Mouse (Mus musculus) forebrain, embryonic 10.5 days (tissue): Measurements from ENCODE around the gene Tnfsfm13. TPM values are rescaled to one million over a fixed set of nuclear protein-coding genes. Genes with fewer than 3 reads are reported as not detected.

ENCODE experiments used
- DNase-seq: peaks from one replicate; pipeline ENCODE4 v3.0.0-alpha.2; 2017; ENCODE audit warnings: low spot score; ENCODE audit errors: extremely low spot score
- H3K27ac ChIP-seq: fragments of 300-500 bp; sonication (generic); 2 replicates; pipeline ENCODE4 v1.5.1; 2016; ENCODE audit warnings: mild to moderate bottlenecking
- H3K27me3 ChIP-seq: fragments of 300-500 bp; sonication (generic); 2 replicates; pipeline ENCODE4 v1.6.1; 2016; ENCODE audit warnings: mild to moderate bottlenecking; ENCODE audit not compliant: poor library complexity, severe bottlenecking
- H3K36me3 ChIP-seq: fragments of 300-500 bp; sonication (generic); replicated peaks from 2 replicates; pipeline ENCODE4 v1.6.1; 2016; ENCODE audit warnings: mild to moderate bottlenecking, moderate library complexity
- H3K4me1 ChIP-seq: fragments of 300-500 bp; sonication (generic); 2 replicates; pipeline ENCODE4 v1.6.1; 2016
- H3K4me3 ChIP-seq: fragments of 300-500 bp; sonication (generic); 2 replicates; pipeline ENCODE4 v1.5.1; 2016; ENCODE audit warnings: mild to moderate bottlenecking, moderate library complexity
- H3K9me3 ChIP-seq: fragments of 300-500 bp; sonication (generic); 2 replicates; pipeline ENCODE4 v1.6.1; 2016; ENCODE audit warnings: mild to moderate bottlenecking, moderate library complexity
- WGBS: fragments of 180-500 bp; shearing (Covaris S2); methylation state at CpG from one replicate; pipeline ENCODE4 v1.1.7; 2016; 5-methylcytosine and 5-hydroxymethylcytosine counted together
- polyA plus RNA-seq: library from polyadenylated mRNA; unstranded; fragments of >200 nt; fragmentation: Nextera tagmentation; extraction: Ambion mirVana; gene quantifications from 2 replicates; pipeline ENCODE4 v1.2.1, GENCODE M21; 2016

Gene Tnfsfm13
- polyA plus RNA-seq, 1 experiment from 2014 or later: 0.55 TPM

DNA sequence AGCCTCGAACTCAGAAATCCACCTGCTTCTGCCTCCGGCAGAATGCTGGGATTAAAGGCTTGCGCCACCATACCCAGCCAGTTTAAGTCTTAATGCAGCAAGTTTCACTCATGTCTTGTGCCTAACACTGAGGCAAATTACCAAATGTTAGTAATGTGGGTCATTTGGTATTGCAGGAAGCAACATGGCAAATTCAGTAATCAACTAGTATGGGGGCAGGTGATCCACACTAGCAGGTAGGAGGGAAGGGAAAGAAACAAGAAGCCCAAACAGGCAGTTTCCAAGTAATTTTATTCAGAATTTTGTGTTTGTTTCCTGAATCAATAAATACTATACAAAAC, 29.3 kb downstream of the Tnfsfm13 start:
- H3K9me3 ChIP-seq: no peaks in the 10 kb centered on the region
- DNase-seq: no peak
- no peak overlapping the region for H3K27ac ChIP-seq
- peaks cover 86% of the 10 kb centered on the region for H3K36me3 ChIP-seq
- peak overlapping the region; percentile 20; the same call in 1 of the 2 replicates for H3K4me3 ChIP-seq
- WGBS: 83% methylated on average over 3 of the region's 3 CpGs
- H3K27me3 ChIP-seq: no peaks in the 10 kb centered on the region
- H3K4me1 ChIP-seq: peaks cover 46% of the 10 kb centered on the region

GRCm38 (mm10) chr11:69665961-69666664, 29.8 kb downstream of the Tnfsfm13 start, which contains the start of gene Cd68:
Gene Cd68, minus strand, starts transcription at chr11:69666153.
- no peak within 1 kb of the TSS for H3K27ac ChIP-seq
- H3K4me3 ChIP-seq: peak within 1 kb of the TSS; percentile 20; the same call in 1 of the 2 replicates
- H3K4me1 ChIP-seq: peaks cover 51% of the 10 kb centered on the region
- 34% methylated on average over 7 of the region's 7 CpGs for WGBS
- no peak for DNase-seq
- no peaks in the 10 kb centered on the region for H3K9me3 ChIP-seq
- H3K27me3 ChIP-seq: no peaks in the 10 kb centered on the region
- H3K36me3 ChIP-seq: peaks cover 80% of the 10 kb centered on the region

DNA sequence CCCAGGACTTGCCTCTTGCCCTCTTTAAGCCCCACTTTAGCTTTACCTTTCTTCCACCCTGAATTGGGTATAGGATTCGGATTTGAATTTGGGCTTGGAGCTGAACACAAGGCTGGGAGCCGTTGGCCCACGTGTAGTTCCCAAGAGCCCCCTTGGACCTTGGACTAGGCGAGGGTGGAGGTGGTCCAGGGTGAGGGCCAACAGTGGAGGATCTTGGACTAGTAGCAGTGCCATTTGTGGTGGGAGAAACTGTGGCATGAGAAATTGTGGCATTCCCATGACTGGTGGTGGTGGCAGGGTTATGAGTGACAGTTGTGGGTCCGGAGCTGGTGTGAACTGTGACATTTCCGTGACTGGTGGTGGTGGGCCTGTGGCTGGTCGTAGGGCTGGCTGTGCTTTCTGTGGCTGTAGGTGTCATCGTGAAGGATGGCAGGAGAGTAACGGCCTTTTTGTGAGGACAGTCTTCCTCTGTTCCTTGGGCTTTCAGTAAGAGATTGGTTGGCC, 30.4 kb downstream of the Tnfsfm13 start:
- DNase-seq: no peak
- H3K4me3 ChIP-seq: peak overlapping the region; percentile 20; the same call in 1 of the 2 replicates

GRCm38 (mm10) chr11:69664841-69665240, 31.1 kb downstream of the Tnfsfm13 start:
- Histone ChIP-seq H3K27ac (no peak overlapping the region), H3K9me3 (no peaks in the 10 kb centered on the region), H3K36me3 (peaks cover 74% of the 10 kb centered on the region), H3K4me3 (peak overlapping the region; percentile 5; the same call in 1 of the 2 replicates), H3K4me1 (peaks cover 44% of the 10 kb centered on the region), H3K27me3 (no peaks in the 10 kb centered on the region)
- WGBS: 95% methylated on average over 7 of the region's 7 CpGs
- no peak for DNase-seq

More for the DNA sequence above, 30.4 kb downstream of the Tnfsfm13 start:
- Histone ChIP-seq H3K4me1 (peaks cover 51% of the 10 kb centered on the region), H3K27ac (no peak overlapping the region), H3K9me3 (no peaks in the 10 kb centered on the region), H3K36me3 (peaks cover 74% of the 10 kb centered on the region), H3K27me3 (no peaks in the 10 kb centered on the region)
- WGBS: 86% methylated on average over 9 of the region's 9 CpGs

DNA sequence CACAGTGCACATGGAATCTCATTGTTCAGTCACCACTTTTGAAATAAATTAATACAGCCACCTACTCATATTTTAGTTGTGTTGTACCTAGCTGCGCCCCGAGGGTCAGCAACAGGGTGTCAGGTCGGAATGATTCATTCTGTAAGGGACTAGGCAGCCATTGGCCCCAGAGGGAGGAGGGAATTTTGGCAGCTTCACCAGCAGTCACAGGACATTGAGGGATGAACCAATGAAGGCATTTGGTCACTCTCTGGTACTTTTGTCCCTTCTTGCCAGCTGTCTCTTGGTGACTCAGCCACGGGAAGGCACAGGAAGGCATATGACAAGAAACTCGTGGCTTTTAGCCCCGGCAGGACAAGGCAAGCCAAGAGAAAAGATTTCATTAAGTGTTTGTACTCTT, 32.1 kb downstream of the Tnfsfm13 start:
- Histone ChIP-seq H3K27ac (0 out of 2 replicates have a peak overlapping the region, but pooled peaks have one; percentile 96), H3K4me1 (peaks cover 35% of the 10 kb centered on the region), H3K4me3 (no peak overlapping the region), H3K9me3 (no peaks in the 10 kb centered on the region), H3K27me3 (no peaks in the 10 kb centered on the region), H3K36me3 (peaks cover 74% of the 10 kb centered on the region)
- WGBS: 94% methylated on average over 6 of the region's 6 CpGs
- DNase-seq: no peak

DNA sequence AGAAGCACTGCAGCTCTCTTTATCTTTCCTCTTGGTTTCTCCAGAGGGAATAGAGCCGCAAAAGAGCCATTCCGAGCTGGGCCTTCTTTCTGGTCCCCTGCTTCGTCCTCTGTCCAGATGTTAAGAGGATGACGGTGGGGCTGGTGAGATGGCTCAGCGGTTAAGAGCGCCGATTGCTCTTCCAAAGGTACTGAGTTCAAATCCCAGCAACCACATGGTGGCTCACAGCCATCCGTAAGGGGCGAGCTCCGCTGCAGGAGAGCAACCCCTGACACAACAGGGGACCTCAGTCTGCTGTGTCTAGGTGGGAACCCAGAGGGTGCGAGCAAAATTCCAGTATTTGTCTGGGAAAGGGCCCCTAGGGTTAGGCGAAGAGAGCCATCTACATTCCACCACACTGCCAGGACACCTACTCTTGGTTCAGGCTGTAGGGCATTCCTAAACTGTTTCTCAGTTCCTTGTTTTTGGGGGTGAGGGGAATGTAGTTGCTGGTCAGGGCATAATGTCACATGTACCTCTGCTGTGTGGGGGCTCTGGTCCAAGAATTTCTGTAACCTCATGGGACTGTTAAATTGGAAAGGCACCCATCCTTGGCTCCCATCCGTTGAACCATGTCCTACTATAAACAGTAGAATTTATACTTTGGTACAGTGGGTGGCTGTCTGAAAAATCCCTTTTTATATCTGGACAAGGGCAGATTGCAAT, 32.8 kb downstream of the Tnfsfm13 start:
- no peak for DNase-seq
- Histone ChIP-seq H3K4me3 (peak overlapping the region; percentile 66), H3K27ac (peak overlapping the region; percentile 96), H3K4me1 (peaks cover 34% of the 10 kb centered on the region), H3K27me3 (no peaks in the 10 kb centered on the region), H3K9me3 (no peaks in the 10 kb centered on the region), H3K36me3 (peaks cover 74% of the 10 kb centered on the region)
- 70% methylated on average over 13 of the region's 13 CpGs for WGBS

DNA sequence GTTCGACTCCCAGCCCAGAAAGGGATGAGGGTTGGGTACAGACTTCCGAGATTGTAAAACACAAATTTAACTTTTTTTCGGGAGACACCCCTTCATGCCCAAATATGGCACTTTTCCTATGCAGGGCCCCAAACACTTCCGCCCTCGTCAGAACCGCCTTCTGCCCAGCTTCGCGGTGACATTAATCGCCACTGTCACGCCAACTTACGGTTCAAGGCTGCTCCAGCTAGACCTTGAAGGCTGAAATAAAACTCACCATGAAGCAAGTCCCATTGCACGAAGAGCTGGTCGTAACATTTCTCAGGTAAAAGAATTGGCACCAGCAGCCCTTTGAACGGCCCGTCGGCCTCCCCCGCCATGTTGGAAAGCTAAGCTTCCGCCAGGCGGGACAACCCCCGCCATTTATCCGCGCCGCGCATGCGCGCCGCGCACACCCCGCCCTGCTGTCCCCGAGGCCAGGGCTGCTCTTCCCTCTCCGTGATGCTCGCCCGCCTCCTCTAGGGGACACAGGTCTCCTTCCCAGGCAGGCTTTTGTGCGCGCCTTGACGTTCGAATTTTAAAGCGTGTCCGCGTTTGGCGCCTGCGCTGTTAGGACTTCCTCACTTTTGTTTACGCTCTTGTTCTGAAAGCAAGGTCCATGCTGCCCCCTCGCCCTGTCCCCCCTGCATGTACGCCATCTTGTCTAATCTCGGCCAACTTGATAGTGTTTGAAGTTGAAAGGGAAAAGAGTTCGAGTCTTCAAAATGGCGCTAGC, 33.5 kb downstream of the Tnfsfm13 start, which contains the start of gene Mpdu1:
Mpdu1 (minus strand) TSS at position 430 of the 754 bp plus-strand sequence.
- H3K9me3 ChIP-seq: no peaks in the 10 kb centered on the region
- H3K27me3 ChIP-seq: no peaks in the 10 kb centered on the region
- peak within 1 kb of the TSS; percentile 96 for H3K27ac ChIP-seq
- DNase-seq: peak; percentile 96
- WGBS: under 1% methylated on average over 48 of the region's 48 CpGs
- H3K4me1 ChIP-seq: peaks cover 31% of the 10 kb centered on the region
- H3K4me3 ChIP-seq: peak within 1 kb of the TSS; percentile 66
- peaks cover 74% of the 10 kb centered on the region for H3K36me3 ChIP-seq

DNA sequence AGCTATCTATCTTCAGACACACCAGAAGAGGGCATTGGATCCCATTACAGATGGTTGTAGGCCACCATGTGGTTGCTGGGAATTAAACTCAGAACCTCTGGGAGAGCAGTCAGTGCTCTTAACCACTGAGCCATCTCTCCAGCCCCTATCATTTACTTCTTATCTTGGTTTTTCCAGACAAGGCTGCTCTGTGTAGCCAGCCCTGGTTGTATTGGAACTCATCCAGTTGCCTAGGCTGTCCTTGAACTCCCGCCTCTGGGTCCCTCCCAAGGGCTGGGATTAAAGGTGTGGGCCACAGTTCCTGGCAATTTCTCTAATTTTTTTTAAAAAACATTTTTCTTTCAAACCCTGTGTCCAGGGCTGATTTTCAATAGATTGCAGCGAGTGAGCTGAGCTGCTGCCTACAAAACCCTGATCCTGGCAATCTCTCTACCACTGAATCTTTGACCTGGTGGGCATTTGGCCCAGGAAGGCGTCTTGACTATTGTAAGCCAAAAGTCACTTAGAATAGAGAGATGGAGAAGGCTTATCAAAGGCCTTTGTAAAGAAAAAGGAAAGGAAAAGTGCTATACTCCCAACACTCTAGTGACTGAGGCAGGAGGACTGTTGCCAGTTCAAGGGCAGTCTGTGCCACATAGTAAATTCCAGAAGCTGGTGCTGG, 34.5 kb downstream of the Tnfsfm13 start:
- no peak for DNase-seq
- Histone ChIP-seq H3K9me3 (no peaks in the 10 kb centered on the region), H3K4me1 (peaks cover 41% of the 10 kb centered on the region), H3K27ac (peak overlapping the region; percentile 96), H3K27me3 (no peaks in the 10 kb centered on the region), H3K36me3 (peaks cover 75% of the 10 kb centered on the region), H3K4me3 (peak overlapping the region; percentile 66)
- 86% methylated on average over 3 of the region's 3 CpGs for WGBS

- H3K27ac ChIP-seq: no peak overlapping the region
- H3K4me3 ChIP-seq: peak overlapping the region; percentile 3; the same call in 1 of the 2 replicates
- H3K9me3 ChIP-seq: no peaks in the 10 kb centered on the region
- H3K4me1 ChIP-seq: peaks cover 55% of the 10 kb centered on the region
- H3K27me3 ChIP-seq: no peaks in the 10 kb centered on the region
- peaks cover 77% of the 10 kb centered on the region for H3K36me3 ChIP-seq
- DNase-seq: no peak
- 87% methylated on average over 15 of the region's 15 CpGs for WGBS
Observed at GRCm38 (mm10) chr11:69657462-69657881, 38.4 kb downstream of the Tnfsfm13 start.

DNA sequence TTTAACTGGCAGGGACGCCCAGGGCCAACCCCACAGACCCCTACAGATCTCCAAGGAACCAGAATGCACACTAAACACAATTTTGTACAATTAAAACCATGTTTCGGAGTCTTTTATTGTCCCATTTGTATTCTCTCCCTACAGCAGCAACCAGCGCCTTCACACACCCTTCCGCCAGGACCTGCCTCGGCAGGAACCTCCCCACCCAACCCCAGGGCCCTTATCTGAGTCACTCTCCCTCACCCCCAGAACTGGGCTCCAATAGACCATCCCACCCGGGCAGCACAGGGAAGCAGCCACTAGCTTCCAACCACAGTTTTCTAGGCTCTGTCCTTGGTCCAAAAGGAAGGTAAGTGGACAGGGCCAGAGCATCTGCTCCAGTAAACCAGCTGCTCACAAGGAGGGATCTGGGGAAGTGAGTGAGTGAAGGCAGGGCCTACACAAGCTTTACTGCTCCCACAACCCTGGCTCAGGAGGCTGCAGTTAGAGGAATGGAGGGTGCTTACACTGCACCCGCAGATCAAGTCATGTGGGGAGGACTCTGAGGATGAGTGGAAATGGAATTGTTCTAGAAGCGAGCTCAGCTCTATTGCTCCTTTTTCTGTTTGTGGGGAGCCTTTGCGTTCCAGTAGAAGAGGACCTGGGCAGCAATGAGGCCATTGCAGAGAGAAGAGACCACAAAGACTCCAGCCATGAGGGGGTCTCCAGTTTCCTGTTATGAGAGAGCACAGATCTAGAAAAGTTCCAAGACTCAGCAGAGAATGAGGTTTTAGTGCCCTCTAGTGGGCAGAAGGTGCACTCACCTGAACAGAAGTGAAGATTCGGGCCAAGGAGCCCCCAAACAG, 39.1 kb downstream of the Tnfsfm13 start:
- H3K27ac ChIP-seq: peak overlapping the region; percentile 15; the same call in 1 of the 2 replicates
- H3K9me3 ChIP-seq: no peaks in the 10 kb centered on the region
- 85% methylated on average over 10 of the region's 10 CpGs for WGBS
- peaks cover 53% of the 10 kb centered on the region for H3K4me1 ChIP-seq
- peaks cover 84% of the 10 kb centered on the region for H3K36me3 ChIP-seq
- H3K27me3 ChIP-seq: no peaks in the 10 kb centered on the region
- 0 out of 2 replicates have a peak overlapping the region, but pooled peaks have one; percentile 3 for H3K4me3 ChIP-seq
- peak; percentile 65 for DNase-seq

DNA sequence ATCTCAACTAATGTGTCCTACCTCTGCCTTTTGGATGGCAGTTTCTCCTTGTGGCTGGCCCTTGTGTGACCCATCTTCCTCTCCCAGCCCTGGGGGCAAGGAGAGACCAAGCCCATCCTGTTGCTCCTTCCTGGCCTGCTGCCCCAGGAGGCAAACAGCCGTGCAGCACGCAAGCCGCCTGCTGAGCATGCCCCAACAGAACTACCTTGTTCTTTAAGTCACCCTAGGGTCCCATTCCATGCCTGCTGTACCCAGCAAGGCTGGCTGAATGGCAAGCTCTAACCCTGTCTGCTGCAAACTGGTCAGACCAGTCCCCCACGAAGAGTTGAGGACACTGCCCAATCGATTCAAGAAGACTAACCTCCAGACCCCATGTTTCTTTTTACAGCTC, 39.8 kb downstream of the Tnfsfm13 start:
- H3K27me3 ChIP-seq: no peaks in the 10 kb centered on the region
- no peaks in the 10 kb centered on the region for H3K9me3 ChIP-seq
- WGBS: 87% methylated on average over 5 of the region's 5 CpGs
- no peak for DNase-seq
- H3K4me3 ChIP-seq: peak overlapping the region; percentile 29
- H3K4me1 ChIP-seq: peaks cover 45% of the 10 kb centered on the region
- no peak overlapping the region for H3K27ac ChIP-seq
- H3K36me3 ChIP-seq: peaks cover 91% of the 10 kb centered on the region
